Comparison of ENCODE assay signal across 16 mouse cellular contexts in the genomic region with DNA sequence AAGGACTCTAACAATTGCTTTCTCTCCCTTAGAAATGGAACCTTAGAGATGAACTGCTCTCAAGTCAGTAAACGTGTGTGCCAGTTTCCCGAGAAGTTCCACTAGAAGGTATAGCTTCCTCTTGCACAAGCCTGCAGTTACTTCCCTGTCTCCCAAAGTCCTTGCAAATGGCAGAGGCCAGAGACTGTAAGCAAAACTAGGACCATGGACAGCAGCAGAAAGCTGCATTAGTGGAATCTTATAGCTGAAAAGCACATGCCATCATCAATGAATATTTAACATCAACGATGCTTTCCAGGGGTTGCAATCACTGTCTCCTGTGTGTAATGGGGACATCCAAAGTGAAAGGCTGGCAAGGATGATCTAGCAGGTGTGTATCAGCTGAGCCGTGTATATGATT.
DNase-seq lines count a peak whose midpoint lies in the region; ATAC-seq and TF ChIP-seq lines count a peak whose summit lies in the region.
"Had no signal": no experiment of that assay in that cellular context is flagged by ENCODE, and none has a peak within 500 bp of the region (broad histone marks: within the 10 kb centered on the region; RNA-seq: fewer than 3 reads in every experiment).

No protein-coding gene starts in this region.

- H3K4me2 ChIP-seq in kidney, embryonic 15.5 days: no peak overlapping the region
- no peak overlapping the region for H3K4me2 ChIP-seq in limb, embryonic 11.5 days (ENCODE audit: low read depth, severe bottlenecking)
- H3K4me2 ChIP-seq: hindbrain, embryonic 15.5 days; neural tube, embryonic 12.5 days; stomach, embryonic 15.5 days had no signal

- no peaks in the 10 kb centered on the region for H3K4me1 ChIP-seq in kidney, embryonic 15.5 days
- no peaks in the 10 kb centered on the region for H3K4me1 ChIP-seq in limb, embryonic 11.5 days (ENCODE audit: control insufficient read depth, insufficient read depth, low read length)
- H3K4me1 ChIP-seq: megakaryocyte, embryonic 14.5 days; neural tube, embryonic 12.5 days; stomach, embryonic 15.5 days had no signal

- no peaks in the 10 kb centered on the region for H3K36me3 ChIP-seq in kidney, embryonic 15.5 days
- H3K36me3 ChIP-seq in limb, embryonic 11.5 days (ENCODE audit: control insufficient read depth, insufficient read depth, low read length): no peaks in the 10 kb centered on the region
- H3K36me3 ChIP-seq: hindbrain, embryonic 15.5 days; neural tube, embryonic 12.5 days; stomach, embryonic 15.5 days had no signal

- no peak overlapping the region for H3K27ac ChIP-seq in kidney, embryonic 15.5 days
- H3K27ac ChIP-seq in limb, embryonic 11.5 days (replicated peaks; ENCODE audit: low read depth, low read length): no peak overlapping the region
- H3K27ac ChIP-seq: hindbrain, embryonic 15.5 days; layer of hippocampus, adult 2 months; liver, embryonic 14.5 days; neural tube, embryonic 12.5 days; stomach, embryonic 15.5 days had no signal

- WGBS in kidney, embryonic 15.5 days: 61% methylated on average over 4 of the region's 4 CpGs
- WGBS in limb, embryonic 11.5 days: 61% methylated on average over 4 of the region's 4 CpGs

- H3K9ac ChIP-seq in kidney, embryonic 15.5 days: no peak overlapping the region
- H3K9ac ChIP-seq in limb, embryonic 11.5 days (ENCODE audit: low read length): no peak overlapping the region
- H3K9ac ChIP-seq: hindbrain, embryonic 15.5 days; liver, embryonic 14.5 days; neural tube, embryonic 12.5 days; stomach, embryonic 15.5 days had no signal

- no peak for TF ChIP-seq POLR2A in brain, embryonic 14.5 days (IDR thresholded peaks at IDR 0.05; ENCODE audit: borderline replicate concordance, extremely low read depth, insufficient read depth, insufficient read length, poor library complexity, severe bottlenecking)

- H3K9me3 ChIP-seq in kidney, embryonic 15.5 days (replicated peaks): no peaks in the 10 kb centered on the region
- H3K9me3 ChIP-seq in limb, embryonic 11.5 days (ENCODE audit: control insufficient read depth, low read length): no peaks in the 10 kb centered on the region
- H3K9me3 ChIP-seq: hindbrain, embryonic 15.5 days; neural tube, embryonic 12.5 days; stomach, embryonic 15.5 days had no signal

- no peaks in the 10 kb centered on the region for H3K27me3 ChIP-seq in kidney, embryonic 15.5 days
- H3K27me3 ChIP-seq in limb, embryonic 11.5 days (ENCODE audit: control insufficient read depth, insufficient read depth, low read length): no peaks in the 10 kb centered on the region
- H3K27me3 ChIP-seq: hindbrain, embryonic 15.5 days; megakaryocyte, embryonic 14.5 days; neural tube, embryonic 12.5 days; stomach, embryonic 15.5 days had no signal

- DNase-seq in kidney, postnatal 10 days: peak; percentile 53
- peak; percentile 28 for DNase-seq in NIH3T3 (ENCODE audit: low read depth)
- DNase-seq in brain, embryonic 14.5 days (ENCODE audit: low read depth): peak; percentile 17
- DNase-seq in limb, embryonic 11.5 days (ENCODE audit: low spot score): peak; percentile 71
- DNase-seq in gastrocnemius, postnatal 4 days (ENCODE audit: low spot score in 2 of 2): no peak
- no peak for DNase-seq in layer of hippocampus, adult 18-20 months (ENCODE audit: low spot score in 2 of 2)
- DNase-seq: cerebellum, postnatal 10 days; right cerebral cortex, postnatal 25 days had no signal

- no peak for TF ChIP-seq CTCF in brain, embryonic 14.5 days (IDR thresholded peaks at IDR 0.05; ENCODE audit: borderline replicate concordance, extremely low read depth, insufficient read depth, insufficient read length)

- H3K4me3 ChIP-seq in kidney, embryonic 15.5 days (replicated peaks): no peak overlapping the region
- H3K4me3 ChIP-seq in limb, embryonic 11.5 days (ENCODE audit: low read depth, low read length): no peak overlapping the region
- H3K4me3 ChIP-seq: erythroblast, embryonic 14.5 days; hindbrain, embryonic 15.5 days; layer of hippocampus, adult 2 months; megakaryocyte, embryonic 14.5 days; neural tube, embryonic 12.5 days; stomach, embryonic 15.5 days had no signal

- ATAC-seq in kidney, embryonic 15.5 days (replicated peaks; ENCODE audit: low FRiP score): no peak
- no peak for ATAC-seq in limb, embryonic 11.5 days (ENCODE audit: insufficient number of reproducible peaks, low FRiP score, low TSS enrichment, low read depth)

Comparison
In these comparisons a context has a peak if more than half of its experiments do, and no peak if none do; other contexts are left out.
1. DNase-seq: peak in kidney, postnatal 10 days (single experiment), NIH3T3 (single experiment), brain, embryonic 14.5 days (single experiment) and limb, embryonic 11.5 days (single experiment); none in gastrocnemius, postnatal 4 days (0 of 2) and layer of hippocampus, adult 18-20 months (0 of 2).